Mouse (Mus musculus) left cerebral cortex, adult 2 months (tissue): ENCODE data around the gene Fra10ac1. TPM values are rescaled to one million over a fixed set of nuclear protein-coding genes. Genes with fewer than 3 reads are reported as not detected.

Experiments
- DNase-seq, 2 experiments: peaks; one replicate each; pipeline ENCODE4 v3.0.0; 2021 to 2022; ENCODE audit warnings: low spot score in 2 of 2, mixed read lengths in 1 of 2; ENCODE audit errors: extremely low spot score in 1 of 2
- H3K27ac ChIP-seq: fragments of 200-600 bp; 2 replicates; pipeline ENCODE4 v1.8.1; 2022
- H3K4me3 ChIP-seq: fragments of 200-600 bp; 2 replicates; pipeline ENCODE4 v1.8.1; 2022
- CTCF ChIP-seq: fragments of 200-600 bp; IDR thresholded peaks from 2 replicates; pipeline ENCODE4 v1.8.1; 2022; ENCODE audit warnings: antibody characterized with exemption, mild to moderate bottlenecking, moderate library complexity
- intact Hi-C: fragments of 180-260 bp; cut with DNase I; formaldehyde crosslinking; loops from one replicate; pipeline ENCODE4 v1.15.1; 2025
- total RNA-seq, 2 experiments: library from RNA; stranded (reverse); gene quantifications; 2 replicates each; pipeline ENCODE4 v1.2.3; 2021

Gene Fra10ac1
- total RNA-seq, 2 experiments from 2014 or later = 14.4 to 16.3 TPM

DNA sequence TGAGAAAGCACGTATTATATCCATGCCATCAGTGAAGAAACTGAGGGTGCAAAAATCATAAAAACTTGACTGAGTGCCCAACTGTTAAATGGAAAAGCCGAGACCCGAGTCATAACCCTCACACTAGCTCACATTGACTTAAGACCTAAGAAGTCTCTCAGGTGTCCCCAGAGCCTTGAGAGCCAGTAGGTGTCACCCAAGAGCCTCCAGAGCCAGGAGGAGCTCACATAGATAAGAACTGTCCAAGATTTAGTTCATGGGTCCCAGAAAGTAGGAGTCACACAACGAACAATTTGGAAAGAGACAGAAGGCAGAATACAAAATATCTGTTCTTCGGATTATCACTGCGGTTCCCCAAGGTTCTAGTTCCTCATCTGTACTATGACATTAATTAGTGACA is 29.8 kb upstream of the Fra10ac1 start:
- H3K27ac ChIP-seq = no peak overlapping the region
- DNase-seq = peak; percentile 54
- intact Hi-C loops = loop anchor here (1.0 to 2.0 kb wide), 2 partner anchors 71 to 99 kb away; no protein-coding TSS in a partner anchor
- TF ChIP-seq CTCF = peak; percentile 72
- no peak overlapping the region for H3K4me3 ChIP-seq

GRCm38 (mm10) chr19:38249627-38250026 is 25.7 kb upstream of the Fra10ac1 start:
- Histone ChIP-seq H3K27ac (no peak overlapping the region), H3K4me3 (no peak overlapping the region)
- TF ChIP-seq CTCF = no peak
- intact Hi-C loops = no loop called here
- DNase-seq = no peak

- intact Hi-C loops = no loop called here
- H3K4me3 ChIP-seq = no peak overlapping the region
- no peak overlapping the region for H3K27ac ChIP-seq
- TF ChIP-seq CTCF = no peak
- no peak for DNase-seq
These were observed 22.2 kb upstream of the Fra10ac1 start for GRCm38 (mm10) chr19:38246177-38246622.

DNA sequence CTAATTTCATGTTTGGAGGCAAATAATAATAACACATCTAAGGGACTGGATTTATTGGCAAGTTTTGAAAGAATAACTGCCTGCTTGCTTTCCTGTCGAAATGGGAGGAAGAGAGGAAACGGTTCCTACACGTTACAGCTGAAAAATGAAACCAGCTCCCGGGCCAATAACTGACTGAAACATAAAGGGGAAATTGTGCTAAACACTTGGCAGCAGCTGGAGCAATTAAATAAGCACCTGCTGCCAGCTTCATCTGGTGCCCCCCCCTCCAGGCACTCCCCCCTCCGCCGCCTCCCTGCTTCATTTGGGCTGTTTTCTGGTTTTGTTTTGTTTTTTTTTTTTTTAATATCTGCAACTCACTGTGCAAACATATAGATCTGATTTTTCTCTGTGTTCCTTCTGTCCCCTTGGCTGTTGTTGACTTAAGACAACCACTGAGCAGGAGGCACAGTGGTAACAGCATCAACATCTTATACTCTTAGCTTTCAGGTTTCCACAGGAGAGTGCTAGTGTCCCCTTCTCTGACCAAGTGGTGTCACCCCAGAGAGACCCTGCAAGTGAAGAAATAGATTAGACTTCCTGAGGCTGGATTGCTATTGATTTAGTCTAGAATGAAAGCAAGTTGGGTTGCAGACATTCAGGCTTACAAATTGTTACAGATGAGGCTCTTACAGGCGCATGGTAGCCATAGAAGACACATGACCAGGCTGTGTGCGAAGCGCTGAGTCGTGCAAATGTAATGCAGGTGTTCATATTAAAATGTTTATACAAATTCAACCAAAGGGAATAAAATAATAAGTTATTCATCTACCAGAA is 21.6 kb upstream of the Fra10ac1 start:
- intact Hi-C loops = no loop called here
- no peak for DNase-seq
- Histone ChIP-seq H3K27ac (0 out of 2 replicates have a peak overlapping the region, but pooled peaks have one; percentile 5), H3K4me3 (no peak overlapping the region)
- TF ChIP-seq CTCF = no peak

DNA sequence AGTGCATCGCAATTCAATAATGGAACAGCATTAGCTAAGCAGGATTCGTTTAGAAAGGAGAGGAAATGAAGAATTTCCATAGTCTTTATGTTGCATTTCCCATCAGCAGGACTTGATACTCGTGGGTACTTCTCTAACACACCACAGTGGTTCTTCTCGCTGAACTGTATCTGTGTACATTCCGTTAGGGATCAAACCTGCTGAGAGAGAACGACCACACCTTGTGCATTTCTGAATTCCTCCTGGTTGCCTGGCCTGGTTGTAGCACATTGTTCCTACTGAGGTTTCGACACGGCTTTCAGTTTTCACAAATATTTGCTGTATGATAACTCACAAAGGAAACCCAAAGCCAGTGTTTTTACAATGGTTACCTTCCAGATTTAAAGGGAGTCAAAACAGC is 20.8 kb upstream of the Fra10ac1 start:
- intact Hi-C loops = no loop called here
- H3K27ac ChIP-seq = no peak overlapping the region
- no peak for DNase-seq
- H3K4me3 ChIP-seq = no peak overlapping the region
- TF ChIP-seq CTCF = no peak

GRCm38 (mm10) chr19:38242314-38242852 is 18.4 kb upstream of the Fra10ac1 start:
- H3K27ac ChIP-seq = no peak overlapping the region
- no peak overlapping the region for H3K4me3 ChIP-seq
- DNase-seq = no peak
- no peak for TF ChIP-seq CTCF
- intact Hi-C loops = no loop called here

GRCm38 (mm10) chr19:38238213-38238951 is 14.4 kb upstream of the Fra10ac1 start:
- intact Hi-C loops = loop anchor here (1.0 kb wide), 2 partner anchors 14 to 26 kb away; partner anchors contain the start of genes Fra10ac1 and Lgi1
- Histone ChIP-seq H3K27ac (peak overlapping the region; percentile 79), H3K4me3 (no peak overlapping the region)
- peak; percentile 49 to 77 for DNase-seq
- no peak for TF ChIP-seq CTCF

DNA sequence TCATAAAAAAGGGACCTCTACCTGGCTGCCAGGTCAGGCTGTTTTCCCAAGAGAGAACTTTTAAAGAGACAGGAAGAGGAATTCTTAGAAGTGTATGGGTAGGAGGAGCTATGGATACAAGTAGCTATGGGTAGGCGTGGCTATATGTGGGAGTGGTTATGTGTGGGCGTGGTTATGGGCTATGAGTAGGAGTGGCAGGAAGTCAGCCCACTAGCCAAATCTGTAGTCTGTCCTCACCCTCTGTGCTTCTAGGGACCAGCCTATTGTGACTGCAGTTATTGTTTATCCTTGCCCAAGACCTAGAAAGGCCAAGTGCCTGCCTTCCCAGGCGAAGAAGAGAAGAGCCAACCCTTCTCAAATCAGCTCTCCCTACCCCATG is 13.9 kb upstream of the Fra10ac1 start:
- Histone ChIP-seq H3K4me3 (no peak overlapping the region), H3K27ac (peak overlapping the region; percentile 79)
- TF ChIP-seq CTCF = no peak
- DNase-seq = no peak
- intact Hi-C loops = loop anchor here (1.0 kb wide), 2 partner anchors 14 to 26 kb away; partner anchors contain the start of genes Fra10ac1 and Lgi1

DNA sequence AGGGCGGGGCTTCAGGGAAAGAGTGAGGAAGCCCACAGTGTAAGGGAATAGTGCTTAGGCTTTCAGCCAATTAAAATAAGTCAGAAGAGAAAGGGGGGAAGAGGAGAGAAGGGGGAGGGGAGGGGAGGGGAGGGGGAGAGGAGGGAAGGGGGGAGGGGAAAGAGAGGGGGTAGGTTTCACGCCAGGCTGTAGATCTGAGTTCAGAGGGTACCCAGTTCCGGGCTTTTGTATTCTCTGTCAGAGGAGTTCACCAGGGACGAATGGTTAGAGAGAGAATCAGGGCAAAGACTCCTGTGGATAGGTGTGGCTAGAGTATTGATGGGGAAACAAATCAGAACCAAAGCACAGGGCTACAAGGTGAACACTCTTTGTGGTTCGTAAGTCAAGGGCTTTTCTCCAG is 12.6 kb upstream of the Fra10ac1 start:
- no peak for DNase-seq
- Histone ChIP-seq H3K27ac (no peak overlapping the region), H3K4me3 (no peak overlapping the region)
- intact Hi-C loops = no loop called here
- no peak for TF ChIP-seq CTCF

- Histone ChIP-seq H3K4me3 (no peak overlapping the region), H3K27ac (no peak overlapping the region)
- TF ChIP-seq CTCF = no peak
- intact Hi-C loops = no loop called here
- DNase-seq = no peak
These were observed 8.6 kb upstream of the Fra10ac1 start for GRCm38 (mm10) chr19:38232516-38232915.

DNA sequence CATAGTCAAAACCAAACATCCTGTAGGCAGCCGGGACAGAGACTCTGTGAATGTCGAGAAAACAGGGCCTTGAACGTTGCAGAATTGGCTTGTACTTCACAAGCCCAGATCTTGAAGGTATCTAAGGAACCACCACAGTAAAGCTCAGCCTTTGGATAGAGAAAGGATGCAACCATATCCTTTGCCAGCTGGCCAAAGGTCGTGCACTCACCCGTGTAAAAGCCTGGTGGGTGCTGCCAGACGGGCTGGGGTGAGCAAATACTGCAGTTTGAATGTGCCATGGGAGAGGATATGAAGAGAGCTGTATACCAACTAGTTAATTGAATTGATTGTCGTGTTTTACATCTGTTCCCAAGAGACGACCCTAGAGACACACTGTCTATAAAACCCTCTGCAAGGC is 8.1 kb upstream of the Fra10ac1 start:
- DNase-seq = no peak
- no peak overlapping the region for H3K27ac ChIP-seq
- intact Hi-C loops = no loop called here
- no peak overlapping the region for H3K4me3 ChIP-seq
- TF ChIP-seq CTCF = no peak

GRCm38 (mm10) chr19:38228699-38229098 is 4.7 kb upstream of the Fra10ac1 start:
- H3K27ac ChIP-seq = no peak overlapping the region
- TF ChIP-seq CTCF = peak; percentile 26
- H3K4me3 ChIP-seq = no peak overlapping the region
- intact Hi-C loops = no loop called here
- DNase-seq = no peak
